22 mouse cellular contexts compared by ENCODE assay signal in the genomic region with DNA sequence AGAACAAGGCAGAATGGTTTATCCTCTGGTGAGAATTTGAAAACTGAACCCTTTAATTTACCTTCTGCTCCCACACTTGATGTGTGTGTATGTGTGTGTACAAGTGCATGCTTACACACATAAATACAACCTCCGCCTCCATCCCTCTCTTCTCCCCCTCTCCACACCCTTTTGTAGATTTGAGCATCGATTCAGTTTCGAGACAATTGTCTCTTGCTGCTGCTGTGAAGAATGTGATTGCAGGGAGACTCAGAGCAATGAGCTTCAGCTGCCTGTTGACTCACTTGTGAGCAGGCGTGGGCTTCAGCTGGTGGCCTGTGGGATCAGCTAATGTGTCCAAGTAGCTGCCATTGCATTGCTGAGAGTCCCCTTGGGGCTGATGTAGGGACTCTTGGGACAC. TPM values are rescaled to one million over a fixed set of nuclear protein-coding genes. Genes with fewer than 3 reads are reported as not detected.
A peak's percentile ranks its signal among the peaks of the same experiment; 100 is the strongest.
DNase-seq lines count a peak whose midpoint lies in the region; ATAC-seq lines count a peak whose summit lies in the region.
"Had no signal": no experiment of that assay in that cellular context is flagged by ENCODE, and none has a peak within 500 bp of the region (broad histone marks: within the 10 kb centered on the region; RNA-seq: fewer than 3 reads in every experiment).

No protein-coding gene starts in this region.

- H3K27ac ChIP-seq in hindbrain, embryonic 11.5 days (ENCODE audit: low read depth, low read length): no peak overlapping the region
- no peak overlapping the region for H3K27ac ChIP-seq in hindbrain, embryonic 10.5 days
- H3K27ac ChIP-seq in forebrain, embryonic 16.5 days (ENCODE audit: low read length): peak overlapping the region; percentile 73
- H3K27ac ChIP-seq in midbrain, embryonic 15.5 days: peak overlapping the region; percentile 62
- H3K27ac ChIP-seq: embryonic facial prominence, embryonic 15.5 days; limb, embryonic 13.5 days; liver, embryonic 14.5 days; lung, embryonic 15.5 days had no signal

- H3K36me3 ChIP-seq in hindbrain, embryonic 11.5 days (ENCODE audit: control insufficient read depth, insufficient read depth, low read length): no peaks in the 10 kb centered on the region
- H3K36me3 ChIP-seq in hindbrain, embryonic 10.5 days: no peaks in the 10 kb centered on the region
- no peaks in the 10 kb centered on the region for H3K36me3 ChIP-seq in forebrain, embryonic 16.5 days (ENCODE audit: control insufficient read depth, insufficient read depth)
- H3K36me3 ChIP-seq in midbrain, embryonic 15.5 days (replicated peaks): no peaks in the 10 kb centered on the region
- H3K36me3 ChIP-seq: embryonic facial prominence, embryonic 15.5 days; heart, embryonic 12.5 days; limb, embryonic 13.5 days; lung, embryonic 15.5 days had no signal

- ATAC-seq in hindbrain, embryonic 11.5 days (ENCODE audit: low FRiP score): no peak
- peak; percentile 43 for ATAC-seq in forebrain, embryonic 16.5 days
- peak; percentile 58 for ATAC-seq in midbrain, embryonic 15.5 days (replicated peaks)

- 78% methylated on average over 4 of the region's 4 CpGs for WGBS in hindbrain, embryonic 11.5 days
- WGBS in hindbrain, embryonic 10.5 days: 81% methylated on average over 4 of the region's 4 CpGs
- 75% methylated on average over 4 of the region's 4 CpGs for WGBS in forebrain, embryonic 16.5 days
- 57% methylated on average over 4 of the region's 4 CpGs for WGBS in midbrain, embryonic 15.5 days

- H3K4me3 ChIP-seq in hindbrain, embryonic 11.5 days (ENCODE audit: low read depth, low read length): no peak overlapping the region
- no peak overlapping the region for H3K4me3 ChIP-seq in hindbrain, embryonic 10.5 days
- H3K4me3 ChIP-seq in forebrain, embryonic 16.5 days (replicated peaks; ENCODE audit: low read length): no peak overlapping the region
- H3K4me3 ChIP-seq in midbrain, embryonic 15.5 days: no peak overlapping the region
- H3K4me3 ChIP-seq: embryonic facial prominence, embryonic 15.5 days; heart, embryonic 12.5 days; limb, embryonic 13.5 days; lung, embryonic 15.5 days had no signal

- H3K4me1 ChIP-seq in hindbrain, embryonic 11.5 days (replicated peaks; ENCODE audit: control insufficient read depth, insufficient read depth, low read length): no peaks in the 10 kb centered on the region
- H3K4me1 ChIP-seq in hindbrain, embryonic 10.5 days (replicated peaks): no peaks in the 10 kb centered on the region
- H3K4me1 ChIP-seq in forebrain, embryonic 16.5 days (replicated peaks; ENCODE audit: control insufficient read depth, insufficient read depth, low read length): peaks cover 8% of the 10 kb centered on the region
- H3K4me1 ChIP-seq in midbrain, embryonic 15.5 days: peaks cover 11% of the 10 kb centered on the region
- H3K4me1 ChIP-seq: embryonic facial prominence, embryonic 15.5 days; limb, embryonic 13.5 days; lung, embryonic 15.5 days had no signal

- no peaks in the 10 kb centered on the region for H3K9me3 ChIP-seq in hindbrain, embryonic 11.5 days (ENCODE audit: control insufficient read depth, low read length)
- no peaks in the 10 kb centered on the region for H3K9me3 ChIP-seq in hindbrain, embryonic 10.5 days
- no peaks in the 10 kb centered on the region for H3K9me3 ChIP-seq in forebrain, embryonic 16.5 days (ENCODE audit: control insufficient read depth, low read length)
- H3K9me3 ChIP-seq in midbrain, embryonic 15.5 days: no peaks in the 10 kb centered on the region
- H3K9me3 ChIP-seq: embryonic facial prominence, embryonic 15.5 days; heart, embryonic 12.5 days; limb, embryonic 13.5 days; lung, embryonic 15.5 days had no signal

- no peak overlapping the region for H3K9ac ChIP-seq in hindbrain, embryonic 11.5 days (ENCODE audit: low read depth, low read length)
- no peak overlapping the region for H3K9ac ChIP-seq in forebrain, embryonic 16.5 days (replicated peaks; ENCODE audit: low read depth, low read length)
- H3K9ac ChIP-seq in midbrain, embryonic 15.5 days: no peak overlapping the region
- H3K9ac ChIP-seq: embryonic facial prominence, embryonic 15.5 days; heart, embryonic 12.5 days; limb, embryonic 13.5 days; liver, embryonic 14.5 days; lung, embryonic 15.5 days had no signal

- no peak overlapping the region for H3K4me2 ChIP-seq in hindbrain, embryonic 11.5 days (replicated peaks; ENCODE audit: low read depth, low read length)
- no peak overlapping the region for H3K4me2 ChIP-seq in forebrain, embryonic 16.5 days (ENCODE audit: low read length)
- peak overlapping the region; percentile 15; the same call in 1 of the 2 replicates for H3K4me2 ChIP-seq in midbrain, embryonic 15.5 days
- H3K4me2 ChIP-seq: embryonic facial prominence, embryonic 15.5 days; heart, embryonic 12.5 days; limb, embryonic 13.5 days; lung, embryonic 15.5 days had no signal

- no peaks in the 10 kb centered on the region for H3K27me3 ChIP-seq in hindbrain, embryonic 11.5 days (ENCODE audit: control insufficient read depth, insufficient read depth, low read length)
- no peaks in the 10 kb centered on the region for H3K27me3 ChIP-seq in hindbrain, embryonic 10.5 days (ENCODE audit: insufficient read depth, poor library complexity, severe bottlenecking)
- no peaks in the 10 kb centered on the region for H3K27me3 ChIP-seq in forebrain, embryonic 16.5 days (replicated peaks; ENCODE audit: control insufficient read depth, insufficient read depth, low read length)
- H3K27me3 ChIP-seq in midbrain, embryonic 15.5 days (replicated peaks): no peaks in the 10 kb centered on the region
- H3K27me3 ChIP-seq: embryonic facial prominence, embryonic 15.5 days; limb, embryonic 13.5 days; lung, embryonic 15.5 days had no signal

- DNase-seq in hindbrain, embryonic 11.5 days (ENCODE audit: low spot score): peak; percentile 3
- no peak for DNase-seq in hindbrain, embryonic 10.5 days (ENCODE audit: low spot score)
- peak; percentile 0 for DNase-seq in Muller cell, postnatal 12 days (ENCODE audit: inconsistent ontology term)
- DNase-seq in heart, postnatal 14 days: no peak
- no peak for DNase-seq in cerebellum, postnatal 14 days
- DNase-seq: adrenal gland, adult 2 months; cerebellum, adult 11 months; cerebellum, postnatal 25 days; kidney, adult 9 months; kidney, postnatal 4 days; lung, postnatal 4 days; thymus, postnatal 14 days had no signal

- intact Hi-C loops in heart, postnatal 14 days (cut with DNase I): no loop called here

RNA-seq across cellular contexts. Expression of gene Syt16, which starts 46.8 kb away (rescaled TPM):
- polyA plus RNA-seq in hindbrain, embryonic 11.5 days (2014; fragmentation: Nextera tagmentation; extraction: Ambion mirVana): 5.4 and 5.5 TPM in 2 replicates
- 1.8 and 5.1 TPM in 2 replicates for polyA plus RNA-seq in hindbrain, embryonic 10.5 days (2016; fragmentation: Nextera tagmentation; extraction: Ambion mirVana)
- 80.6 and 81.0 TPM in 2 replicates for polyA plus RNA-seq in forebrain, embryonic 16.5 days (2015; fragmentation: Nextera tagmentation; extraction: Ambion mirVana)
- 85.4 and 91.2 TPM in 2 replicates for polyA plus RNA-seq in midbrain, embryonic 15.5 days (2015; fragmentation: Nextera tagmentation; extraction: Ambion mirVana)
- not detected for total RNA-seq in heart, postnatal 14 days (2021)
- total RNA-seq: gastrocnemius, adult 8-10 months; heart, postnatal 25 days had no signal
- polyA plus RNA-seq: small intestine, adult 2 months had no signal

Comparison
In these comparisons a context has a peak if more than half of its experiments do, and no peak if none do; other contexts are left out.
1. DNase-seq: peak in hindbrain, embryonic 11.5 days (single experiment) and Muller cell, postnatal 12 days (single experiment); none in hindbrain, embryonic 10.5 days (single experiment), heart, postnatal 14 days (0 of 2) and cerebellum, postnatal 14 days (0 of 2).
2. H3K27ac ChIP-seq: peak in forebrain, embryonic 16.5 days (single experiment) and midbrain, embryonic 15.5 days (single experiment); none in hindbrain, embryonic 11.5 days (single experiment) and hindbrain, embryonic 10.5 days (single experiment).
3. RNA of gene Syt16, which starts 46.8 kb away (polyA plus RNA-seq): 85.4 to 91.2 TPM in midbrain, embryonic 15.5 days and 80.6 to 81.0 TPM in forebrain, embryonic 16.5 days; 5.4 to 5.5 TPM in hindbrain, embryonic 11.5 days and 1.8 to 5.1 TPM in hindbrain, embryonic 10.5 days; every median in the first group is over 10 times any median in the second.